Mouse (Mus musculus) embryo, embryonic 11 days (tissue): ENCODE results near the gene Rad51b.

Experiments
- DNase-seq: peaks from one replicate; pipeline ENCODE4 v3.0.0-alpha.2; 2015

Gene Rad51b

GRCm38 (mm10) chr12:79297121-79297576 lies at the start of gene Rad51b:
TSS of gene Rad51b (plus strand) at chr12:79297282.
- DNase-seq, result peak; percentile 93

- DNase-seq, result no peak
Observed at GRCm38 (mm10) chr12:79248110-79248509, 49.0 kb upstream of the Rad51b start.

DNA sequence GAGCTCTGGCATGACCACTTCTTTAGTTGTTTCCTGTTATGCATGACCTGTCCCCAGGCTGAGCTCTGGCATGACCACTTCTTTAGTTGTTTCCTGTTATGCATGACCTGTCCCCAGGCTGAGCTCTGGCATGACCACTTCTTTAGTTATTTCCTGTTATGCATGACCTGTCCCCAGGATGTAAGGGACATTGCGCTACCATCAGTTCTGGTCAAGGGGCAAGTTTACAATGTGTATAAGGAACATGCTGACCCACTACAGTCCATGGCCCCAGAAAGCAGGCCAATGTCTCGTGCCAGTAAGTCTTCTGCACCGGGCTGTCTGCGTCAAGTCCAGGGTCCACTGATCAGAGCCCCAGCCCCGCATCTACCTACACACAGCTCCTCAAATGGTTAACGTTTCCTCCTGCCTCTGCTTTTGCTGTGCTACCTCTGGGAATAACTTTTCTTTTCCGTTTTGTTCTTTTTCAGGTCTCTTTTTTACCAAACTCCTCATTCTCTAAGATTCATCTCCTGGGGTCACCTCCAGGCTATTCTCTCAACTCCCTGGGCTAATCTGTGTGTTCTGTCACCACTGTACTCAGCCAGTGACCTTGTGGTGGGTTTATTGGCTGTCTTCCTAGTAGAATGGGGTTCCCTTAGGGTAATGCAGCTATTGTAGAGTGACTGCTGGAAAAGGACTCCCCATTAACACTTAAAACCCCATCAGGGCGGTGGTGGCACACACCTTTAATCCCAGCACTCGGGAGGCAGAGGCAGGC lies 43.6 kb upstream of the Rad51b start:
- DNase-seq, result no peak

DNA sequence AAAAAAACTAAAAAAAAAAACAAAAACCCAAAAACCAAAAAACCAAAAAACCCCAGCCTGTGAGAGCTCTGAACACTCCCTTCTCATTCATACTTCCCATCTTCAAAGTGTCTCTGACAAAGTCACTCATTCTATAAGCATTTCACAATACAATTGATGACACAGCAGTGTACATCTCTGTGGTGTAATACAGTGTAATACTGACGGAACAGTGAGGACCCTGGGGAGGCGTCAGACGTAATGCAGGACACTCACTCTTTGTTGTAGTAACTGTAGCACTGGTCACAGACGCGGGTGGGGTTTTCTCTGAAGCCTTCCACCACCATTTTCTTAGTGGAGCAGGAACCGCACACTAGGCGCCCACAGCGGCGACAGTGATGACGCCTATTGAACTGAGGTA lies 42.1 kb upstream of the Rad51b start:
- DNase-seq, result no peak

GRCm38 (mm10) chr12:79260154-79260553 lies 36.9 kb upstream of the Rad51b start:
- no peak for DNase-seq

GRCm38 (mm10) chr12:79261035-79261434 lies 36.0 kb upstream of the Rad51b start:
- peak; percentile 55 for DNase-seq

GRCm38 (mm10) chr12:79272604-79273003 lies 24.5 kb upstream of the Rad51b start:
- DNase-seq, result no peak

DNA sequence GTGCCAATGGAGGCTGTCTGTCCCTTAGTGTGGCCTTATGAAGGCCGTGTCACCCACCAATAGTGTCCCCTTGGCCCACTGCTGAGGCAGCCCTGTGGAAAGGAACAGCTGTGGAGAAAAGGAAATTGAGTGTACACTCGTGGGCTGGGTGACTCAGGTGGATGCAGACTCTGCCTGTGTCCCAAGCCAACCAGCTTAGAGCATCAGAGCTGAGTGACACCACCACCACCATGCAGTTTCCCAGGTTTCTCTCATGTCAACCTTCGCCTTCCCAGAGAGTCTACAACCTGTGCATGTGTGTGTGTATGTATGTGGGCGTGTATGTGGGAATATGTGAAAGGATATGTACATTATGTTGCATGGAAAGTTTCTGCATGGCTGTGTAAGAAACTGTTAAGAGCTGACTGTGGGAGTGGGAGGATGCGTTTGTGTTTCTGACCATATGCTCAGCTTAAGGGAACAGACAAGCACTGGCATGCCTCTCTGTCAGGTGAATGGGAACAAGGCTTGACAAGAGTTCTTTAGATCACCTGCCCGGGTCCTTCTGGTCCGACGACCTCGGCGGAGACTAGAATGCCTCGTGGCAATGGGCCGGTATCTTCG lies 17.5 kb upstream of the Rad51b start:
- no peak for DNase-seq

DNA sequence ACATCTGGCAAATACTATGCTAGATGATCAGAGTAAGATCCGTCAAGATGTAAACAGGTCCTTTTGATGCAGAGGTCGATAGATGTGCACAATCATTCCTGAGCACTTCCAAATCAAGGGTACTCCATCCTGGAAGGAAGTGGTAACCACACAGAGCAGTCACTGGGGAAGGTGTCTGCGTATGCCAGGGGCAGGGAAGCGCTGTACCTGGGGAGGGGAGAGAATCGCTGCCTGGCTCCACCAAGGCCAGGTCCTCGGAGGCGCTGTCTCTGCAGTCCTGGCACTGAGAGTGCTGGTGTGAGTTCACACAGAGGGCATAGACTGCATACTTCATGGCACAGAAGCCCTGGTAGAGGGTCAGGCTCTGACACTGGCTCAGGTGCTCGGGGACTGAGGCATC lies 14.5 kb upstream of the Rad51b start:
- DNase-seq, result no peak

- DNase-seq, result no peak
Observed at GRCm38 (mm10) chr12:79292874-79293273, 4.2 kb upstream of the Rad51b start.

DNA sequence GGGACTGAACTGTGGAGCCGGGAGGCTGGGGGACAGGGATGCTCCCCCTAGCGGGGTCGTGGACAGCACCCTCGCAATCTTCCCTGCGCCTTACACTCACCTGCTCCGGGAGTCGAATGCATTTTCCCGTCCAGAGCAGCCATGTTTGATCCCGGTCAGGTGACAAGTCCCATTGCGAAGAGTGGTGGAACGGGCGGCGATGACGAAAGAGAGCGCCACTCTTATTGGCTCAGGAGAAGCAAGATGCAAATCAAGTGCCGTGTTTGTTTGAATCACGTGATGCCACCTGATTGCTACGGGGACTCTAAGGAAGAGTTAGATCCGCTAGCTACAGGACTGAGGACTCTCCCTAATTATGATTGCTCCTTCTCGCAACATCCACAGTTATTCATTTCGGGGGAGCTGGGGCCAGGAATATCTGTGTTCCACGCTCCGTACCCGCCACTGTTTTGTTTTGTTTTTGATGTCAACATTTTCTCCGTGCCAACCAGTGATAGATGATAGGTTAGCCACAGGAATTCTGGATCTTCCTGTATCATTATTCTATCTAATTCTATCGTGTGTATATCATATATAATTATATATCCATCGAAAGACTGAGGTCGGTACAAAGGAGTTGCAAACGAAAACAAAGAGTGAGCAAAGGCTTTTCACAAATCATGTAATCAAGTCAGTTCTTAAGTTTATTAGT lies 811 bp upstream of the Rad51b start, which contains the start of gene Zfyve26:
Zfyve26 (minus strand) TSS at position 179 of the 691 bp plus-strand sequence.
- DNase-seq, result peak; percentile 95

DNA sequence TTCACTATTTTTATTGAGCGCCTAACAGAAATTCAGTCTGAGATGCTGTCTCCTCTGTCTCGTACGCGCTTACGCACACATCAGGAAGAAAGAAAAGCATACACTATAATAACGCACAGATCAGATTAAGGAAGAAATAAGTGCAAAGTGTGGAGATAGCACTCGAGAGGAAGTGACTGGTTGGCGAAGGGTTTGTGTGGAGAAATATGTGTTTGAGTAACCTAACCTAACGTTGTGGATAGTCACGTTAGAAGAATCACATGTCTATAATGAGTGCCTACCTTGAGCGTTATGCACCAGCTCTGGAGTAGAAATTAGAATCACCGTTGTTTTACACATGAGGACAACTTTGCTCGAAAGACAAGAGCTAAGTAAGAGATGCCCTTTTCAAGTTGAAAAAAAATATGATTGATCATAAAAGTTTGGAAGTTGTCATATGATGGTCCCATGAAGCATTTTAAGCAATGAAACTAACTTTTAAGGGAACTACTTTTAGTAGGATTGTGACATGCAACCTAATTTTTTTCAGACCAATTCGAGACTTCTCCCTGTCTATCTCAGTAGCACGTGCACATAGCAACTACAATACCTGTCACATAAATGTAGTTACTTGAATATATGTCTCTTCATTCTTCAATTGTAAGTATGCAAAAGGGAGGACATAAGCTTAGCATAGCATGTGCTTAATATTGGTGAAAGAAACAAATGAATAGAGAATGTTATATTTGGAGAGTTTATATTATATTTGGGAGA lies 978 bp downstream of the Rad51b start:
- no peak for DNase-seq

DNA sequence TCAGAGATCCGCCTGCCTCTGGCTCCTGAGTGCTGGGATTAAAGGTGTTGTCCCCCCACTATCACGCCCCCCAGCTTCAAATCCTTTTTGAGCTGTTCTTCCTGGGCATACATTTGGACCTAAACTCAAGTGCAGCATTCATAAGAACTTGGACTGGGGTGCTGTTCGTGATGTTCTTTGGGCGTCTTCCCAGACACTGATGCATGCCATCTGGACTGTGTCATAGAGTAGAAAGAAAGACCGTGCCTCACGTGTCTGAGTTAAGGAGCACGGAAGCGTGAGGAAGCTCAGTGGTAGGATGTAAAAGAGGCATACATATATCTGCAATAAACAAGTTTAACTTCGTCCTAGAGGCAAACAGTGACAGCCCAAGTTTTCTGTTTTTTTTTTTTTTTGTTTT lies 4.7 kb downstream of the Rad51b start:
- DNase-seq, result no peak

- DNase-seq, result peak; percentile 14
Observed at GRCm38 (mm10) chr12:79305131-79305530, 8.0 kb downstream of the Rad51b start.

GRCm38 (mm10) chr12:79306013-79306412 lies 8.9 kb downstream of the Rad51b start:
- no peak for DNase-seq

- DNase-seq, result no peak
Observed at GRCm38 (mm10) chr12:79313721-79314120, 16.6 kb downstream of the Rad51b start.

- no peak for DNase-seq
Observed at GRCm38 (mm10) chr12:79317339-79317738, 20.3 kb downstream of the Rad51b start.

DNA sequence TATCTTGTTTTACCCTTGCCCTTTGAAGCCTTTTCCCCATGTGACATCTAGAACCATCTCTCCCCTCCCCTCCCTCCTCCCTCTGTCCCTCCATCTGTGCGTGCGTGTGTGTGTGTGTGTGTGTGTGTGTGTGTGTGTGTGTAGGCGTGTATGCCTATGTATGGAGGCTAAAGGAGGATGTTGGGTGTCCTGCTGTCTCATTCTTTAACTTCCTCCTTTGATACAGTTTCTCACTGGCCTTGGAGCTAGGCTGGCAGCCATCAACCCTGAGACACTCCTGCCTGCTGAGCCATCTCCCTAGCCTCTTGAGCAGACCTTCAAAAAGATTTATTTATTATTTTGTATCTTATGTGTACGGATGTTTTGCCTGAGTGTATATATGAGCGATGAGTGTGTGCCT lies 23.8 kb downstream of the Rad51b start:
- DNase-seq, result no peak

DNA sequence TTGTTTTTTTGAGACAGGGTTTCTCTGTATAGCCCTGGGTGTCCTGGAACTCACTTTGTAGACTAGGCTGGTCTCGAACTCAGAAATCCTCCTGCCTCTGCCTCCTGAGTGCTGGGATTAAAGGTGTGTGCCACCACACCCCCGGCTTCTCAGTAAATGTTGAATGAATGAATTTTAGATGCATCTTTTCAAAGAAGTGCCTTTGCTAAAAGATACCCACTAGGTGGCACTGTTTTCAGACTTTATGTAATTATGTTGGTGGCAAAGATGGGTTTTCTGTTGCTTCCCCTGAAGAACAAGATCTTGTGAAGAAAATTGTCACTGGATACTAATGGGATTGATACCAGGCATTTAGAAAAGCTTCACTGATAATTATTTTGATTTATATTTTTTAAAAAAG lies 25.5 kb downstream of the Rad51b start:
- peak; percentile 77 for DNase-seq

DNA sequence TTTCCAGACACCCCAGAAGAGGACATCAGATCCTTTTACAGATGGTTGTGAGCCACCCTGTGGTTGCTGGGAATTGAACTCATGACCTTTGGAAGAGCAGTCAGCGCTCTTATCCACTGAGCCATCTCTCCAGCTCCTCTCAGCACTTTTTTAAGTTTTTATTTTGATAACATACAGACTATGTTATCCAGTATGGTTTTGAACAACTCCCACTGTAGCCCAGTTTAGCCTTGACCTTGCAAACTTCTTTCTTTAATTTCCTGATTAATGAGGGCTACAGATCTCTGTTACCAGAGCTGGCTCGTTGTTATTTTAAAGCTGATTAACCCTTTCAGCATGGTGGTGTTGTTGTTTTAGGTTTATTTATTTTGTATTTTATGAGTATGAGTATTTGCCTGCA lies 29.2 kb downstream of the Rad51b start:
- no peak for DNase-seq

GRCm38 (mm10) chr12:79326745-79327144 lies 29.7 kb downstream of the Rad51b start:
- no peak for DNase-seq

- no peak for DNase-seq
Observed at GRCm38 (mm10) chr12:79327868-79328267, 30.8 kb downstream of the Rad51b start.

DNA sequence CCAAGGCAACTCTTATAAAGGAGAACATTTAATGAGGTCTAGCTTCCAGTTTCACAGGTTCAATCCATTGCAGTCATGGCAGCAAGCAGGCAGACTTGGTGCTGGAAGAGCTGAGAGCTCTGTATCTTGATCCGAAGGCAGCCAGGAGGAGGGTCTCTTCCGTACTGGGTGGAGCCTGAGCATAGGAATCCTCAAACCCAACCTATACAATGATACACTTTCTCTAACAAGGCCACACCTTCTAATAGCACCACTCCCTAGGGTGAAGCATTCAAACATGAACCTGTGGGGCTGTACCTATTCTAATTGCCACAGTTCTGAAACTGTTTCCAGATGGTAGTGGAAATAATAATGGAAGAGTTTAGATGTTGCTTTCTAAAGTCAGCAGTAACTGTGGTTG lies 33.5 kb downstream of the Rad51b start:
- DNase-seq, result no peak
